8 mouse cellular contexts compared by ENCODE assay signal in genomic region chr17:46644916-46645475, GRCm38 (mm10). TPM values are rescaled to one million over a fixed set of nuclear protein-coding genes. Genes with fewer than 3 reads are reported as not detected.
DNase-seq lines count a peak whose midpoint lies in the region; ATAC-seq and TF ChIP-seq lines count a peak whose summit lies in the region.

No protein-coding gene starts in this region.

- H3K79me2 ChIP-seq in C2C12 (ENCODE audit: control insufficient read depth, insufficient read depth): peaks cover 15% of the 10 kb centered on the region

- no peaks in the 10 kb centered on the region for H3K27me3 ChIP-seq in C2C12 (ENCODE audit: control insufficient read depth, insufficient read depth, insufficient read length)
- no peaks in the 10 kb centered on the region for H3K27me3 ChIP-seq in embryonic facial prominence, embryonic 12.5 days
- H3K27me3 ChIP-seq in hindbrain, embryonic 11.5 days (ENCODE audit: control insufficient read depth, insufficient read depth, low read length): no peaks in the 10 kb centered on the region
- H3K27me3 ChIP-seq in limb, embryonic 14.5 days (ENCODE audit: control insufficient read depth, insufficient read depth, low read length): no peaks in the 10 kb centered on the region
- H3K27me3 ChIP-seq in midbrain, embryonic 15.5 days (replicated peaks): no peaks in the 10 kb centered on the region

- no peak for TF ChIP-seq POLR2A in limb, embryonic 14.5 days (IDR thresholded peaks at IDR 0.05; ENCODE audit: borderline replicate concordance, extremely low read depth, insufficient read depth, insufficient read length)

- peak; percentile 73 for DNase-seq in Muller cell, postnatal 12 days (ENCODE audit: inconsistent ontology term)
- no peak for DNase-seq in hindbrain, embryonic 11.5 days (ENCODE audit: low spot score)
- no peak for DNase-seq in limb, embryonic 14.5 days (ENCODE audit: low spot score)
- DNase-seq in thymus, postnatal 0 days (ENCODE audit: low spot score): no peak

- 13% methylated on average over 11 of the region's 11 CpGs for WGBS in embryonic facial prominence, embryonic 12.5 days
- WGBS in hindbrain, embryonic 11.5 days: 17% methylated on average over 11 of the region's 11 CpGs
- WGBS in limb, embryonic 14.5 days: 6% methylated on average over 11 of the region's 11 CpGs
- 7% methylated on average over 11 of the region's 11 CpGs for WGBS in midbrain, embryonic 15.5 days

- peak overlapping the region; percentile 83 for H3K4me2 ChIP-seq in embryonic facial prominence, embryonic 12.5 days (replicated peaks)
- peak overlapping the region; percentile 64 for H3K4me2 ChIP-seq in hindbrain, embryonic 11.5 days (replicated peaks; ENCODE audit: low read depth, low read length)
- peak overlapping the region; percentile 90 for H3K4me2 ChIP-seq in limb, embryonic 14.5 days (replicated peaks; ENCODE audit: low read depth, low read length, severe bottlenecking)
- peak overlapping the region; percentile 70 for H3K4me2 ChIP-seq in midbrain, embryonic 15.5 days

- TF ChIP-seq CTCF in C2C12 (IDR thresholded peaks at IDR 0.05; ENCODE audit: control insufficient read depth, insufficient read depth, insufficient read length): no peak

- peak overlapping the region; percentile 71 for H3K4me3 ChIP-seq in C2C12 (ENCODE audit: insufficient read depth, poor library complexity, severe bottlenecking)
- peak overlapping the region; percentile 78 for H3K4me3 ChIP-seq in embryonic facial prominence, embryonic 12.5 days
- H3K4me3 ChIP-seq in hindbrain, embryonic 11.5 days (ENCODE audit: low read depth, low read length): peak overlapping the region; percentile 59
- peak overlapping the region; percentile 82 for H3K4me3 ChIP-seq in limb, embryonic 14.5 days (replicated peaks; ENCODE audit: low read length)
- H3K4me3 ChIP-seq in midbrain, embryonic 15.5 days: peak overlapping the region; percentile 72

- H3K4me1 ChIP-seq in embryonic facial prominence, embryonic 12.5 days: peaks cover 25% of the 10 kb centered on the region
- 0 out of 2 replicates have a peak, but pooled peaks cover 2% of the 10 kb centered on the region for H3K4me1 ChIP-seq in hindbrain, embryonic 11.5 days (replicated peaks; ENCODE audit: control insufficient read depth, insufficient read depth, low read length)
- H3K4me1 ChIP-seq in limb, embryonic 14.5 days (ENCODE audit: control insufficient read depth, insufficient read depth, low read length): peaks cover 11% of the 10 kb centered on the region
- H3K4me1 ChIP-seq in midbrain, embryonic 15.5 days: peaks cover 35% of the 10 kb centered on the region

- H3K79me3 ChIP-seq in C2C12 (ENCODE audit: low read depth): peaks cover 9% of the 10 kb centered on the region

- H3ac ChIP-seq in C2C12 (ENCODE audit: control insufficient read depth, insufficient read length, low read depth): peak overlapping the region; percentile 73

- 0 out of 2 replicates have a peak overlapping the region, but pooled peaks have one; percentile 24 for H3K27ac ChIP-seq in embryonic facial prominence, embryonic 12.5 days
- H3K27ac ChIP-seq in hindbrain, embryonic 11.5 days (ENCODE audit: low read depth, low read length): no peak overlapping the region
- no peak overlapping the region; the same call in 1 of the 2 replicates for H3K27ac ChIP-seq in limb, embryonic 14.5 days (replicated peaks; ENCODE audit: low read depth, low read length)
- H3K27ac ChIP-seq in midbrain, embryonic 15.5 days: peak overlapping the region; percentile 61

- H3K36me3 ChIP-seq in C2C12 (ENCODE audit: control insufficient read depth, insufficient read depth): peaks cover 14% of the 10 kb centered on the region
- peaks cover 35% of the 10 kb centered on the region for H3K36me3 ChIP-seq in embryonic facial prominence, embryonic 12.5 days
- 0 out of 2 replicates have a peak, but pooled peaks cover 4% of the 10 kb centered on the region for H3K36me3 ChIP-seq in hindbrain, embryonic 11.5 days (ENCODE audit: control insufficient read depth, insufficient read depth, low read length)
- H3K36me3 ChIP-seq in limb, embryonic 14.5 days (ENCODE audit: control insufficient read depth, insufficient read depth, low read length): peaks cover 28% of the 10 kb centered on the region
- peaks cover 18% of the 10 kb centered on the region for H3K36me3 ChIP-seq in midbrain, embryonic 15.5 days (replicated peaks)

- ATAC-seq in embryonic facial prominence, embryonic 12.5 days (ENCODE audit: insufficient number of reproducible peaks, insufficient read depth, low FRiP score, low TSS enrichment): no peak
- ATAC-seq in hindbrain, embryonic 11.5 days (ENCODE audit: low FRiP score): 0 out of 2 replicates have a peak, but pooled peaks have one; percentile 8
- ATAC-seq in limb, embryonic 14.5 days (ENCODE audit: low FRiP score, low read depth): no peak
- ATAC-seq in midbrain, embryonic 15.5 days (replicated peaks): no peak
- no peak for ATAC-seq in granulocyte monocyte progenitor cell, adult 5-6 weeks (replicated peaks; ENCODE audit: poor library complexity, severe bottlenecking)

- peak overlapping the region; percentile 67 for H3K9ac ChIP-seq in embryonic facial prominence, embryonic 12.5 days
- peak overlapping the region; percentile 57 for H3K9ac ChIP-seq in hindbrain, embryonic 11.5 days (ENCODE audit: low read depth, low read length)
- peak overlapping the region; percentile 69 for H3K9ac ChIP-seq in limb, embryonic 14.5 days (ENCODE audit: low read depth, low read length, severe bottlenecking)
- H3K9ac ChIP-seq in midbrain, embryonic 15.5 days: peak overlapping the region; percentile 54

- no peaks in the 10 kb centered on the region for H3K9me3 ChIP-seq in embryonic facial prominence, embryonic 12.5 days
- no peaks in the 10 kb centered on the region for H3K9me3 ChIP-seq in hindbrain, embryonic 11.5 days (ENCODE audit: control insufficient read depth, low read length)
- H3K9me3 ChIP-seq in limb, embryonic 14.5 days (ENCODE audit: control insufficient read depth, low read length): no peaks in the 10 kb centered on the region
- no peaks in the 10 kb centered on the region for H3K9me3 ChIP-seq in midbrain, embryonic 15.5 days

RNA-seq across cellular contexts. Expression of gene Klc4, which starts 0.8 kb away (rescaled TPM):
- polyA plus RNA-seq in C2C12 (2012; fragmentation: generic; extraction: Trizol): 7.8 TPM
- 28.5 and 29.8 TPM in 2 replicates for polyA plus RNA-seq in embryonic facial prominence, embryonic 12.5 days (2016; fragmentation: Nextera tagmentation; extraction: Ambion mirVana)
- polyA plus RNA-seq in hindbrain, embryonic 11.5 days (2014; fragmentation: Nextera tagmentation; extraction: Ambion mirVana): 22.7 and 29.8 TPM in 2 replicates
- 19.5 and 20.4 TPM in 2 replicates for polyA plus RNA-seq in limb, embryonic 14.5 days (2012; rRNA removed)
- 19.3 and 21.5 TPM in 2 replicates for polyA plus RNA-seq in limb, embryonic 14.5 days (2014; fragmentation: Nextera tagmentation; extraction: Ambion mirVana)
- 42.5 and 44.5 TPM in 2 replicates for polyA plus RNA-seq in midbrain, embryonic 15.5 days (2015; fragmentation: Nextera tagmentation; extraction: Ambion mirVana)
- 5.6 and 8.5 TPM in 2 replicates for total RNA-seq in granulocyte monocyte progenitor cell, adult 5-6 weeks (2014; fragmentation: Nextera tagmentation)
- total RNA-seq in granulocyte monocyte progenitor cell, adult 5-6 weeks (2017): 7.9 and 11.5 TPM in 2 replicates
- 17.7 and 18.4 TPM in 2 replicates for polyA plus RNA-seq in thymus, postnatal 0 days (2015; fragmentation: Nextera tagmentation; extraction: Ambion mirVana)

RNA-seq across cellular contexts. Expression of gene Mrpl2, which starts 1.0 kb away (rescaled TPM):
- 151 TPM for polyA plus RNA-seq in C2C12 (2012; fragmentation: generic; extraction: Trizol)
- 98.1 and 102 TPM in 2 replicates for polyA plus RNA-seq in embryonic facial prominence, embryonic 12.5 days (2016; fragmentation: Nextera tagmentation; extraction: Ambion mirVana)
- polyA plus RNA-seq in hindbrain, embryonic 11.5 days (2014; fragmentation: Nextera tagmentation; extraction: Ambion mirVana): 94.8 and 95.2 TPM in 2 replicates
- 68.0 and 91.1 TPM in 2 replicates for polyA plus RNA-seq in limb, embryonic 14.5 days (2012; rRNA removed)
- polyA plus RNA-seq in limb, embryonic 14.5 days (2014; fragmentation: Nextera tagmentation; extraction: Ambion mirVana): 103 and 113 TPM in 2 replicates
- 60.6 and 74.5 TPM in 2 replicates for polyA plus RNA-seq in midbrain, embryonic 15.5 days (2015; fragmentation: Nextera tagmentation; extraction: Ambion mirVana)
- total RNA-seq in granulocyte monocyte progenitor cell, adult 5-6 weeks (2014; fragmentation: Nextera tagmentation): 106 and 113 TPM in 2 replicates
- 103 and 133 TPM in 2 replicates for total RNA-seq in granulocyte monocyte progenitor cell, adult 5-6 weeks (2017)
- polyA plus RNA-seq in thymus, postnatal 0 days (2015; fragmentation: Nextera tagmentation; extraction: Ambion mirVana): 110 and 113 TPM in 2 replicates

RNA-seq across cellular contexts. Expression of gene Cul7, which starts 5.1 kb away (rescaled TPM):
- 49.4 TPM for polyA plus RNA-seq in C2C12 (2012; fragmentation: generic; extraction: Trizol)
- polyA plus RNA-seq in embryonic facial prominence, embryonic 12.5 days (2016; fragmentation: Nextera tagmentation; extraction: Ambion mirVana): 57.3 and 61.1 TPM in 2 replicates
- polyA plus RNA-seq in hindbrain, embryonic 11.5 days (2014; fragmentation: Nextera tagmentation; extraction: Ambion mirVana): 25.9 and 30.5 TPM in 2 replicates
- 135 and 149 TPM in 2 replicates for polyA plus RNA-seq in limb, embryonic 14.5 days (2012; rRNA removed)
- polyA plus RNA-seq in limb, embryonic 14.5 days (2014; fragmentation: Nextera tagmentation; extraction: Ambion mirVana): 52.6 and 58.2 TPM in 2 replicates
- polyA plus RNA-seq in midbrain, embryonic 15.5 days (2015; fragmentation: Nextera tagmentation; extraction: Ambion mirVana): 44.7 and 46.3 TPM in 2 replicates
- 16.8 and 21.6 TPM in 2 replicates for total RNA-seq in granulocyte monocyte progenitor cell, adult 5-6 weeks (2014; fragmentation: Nextera tagmentation)
- total RNA-seq in granulocyte monocyte progenitor cell, adult 5-6 weeks (2017): 10.0 and 13.2 TPM in 2 replicates
- 14.0 and 16.0 TPM in 2 replicates for polyA plus RNA-seq in thymus, postnatal 0 days (2015; fragmentation: Nextera tagmentation; extraction: Ambion mirVana)

RNA-seq across cellular contexts. Expression of gene Ptk7, which starts 15.7 kb away (rescaled TPM):
- 26.1 TPM for polyA plus RNA-seq in C2C12 (2012; fragmentation: generic; extraction: Trizol)
- polyA plus RNA-seq in embryonic facial prominence, embryonic 12.5 days (2016; fragmentation: Nextera tagmentation; extraction: Ambion mirVana): 130 and 134 TPM in 2 replicates
- polyA plus RNA-seq in hindbrain, embryonic 11.5 days (2014; fragmentation: Nextera tagmentation; extraction: Ambion mirVana): 16.0 and 21.5 TPM in 2 replicates
- 89.4 and 116 TPM in 2 replicates for polyA plus RNA-seq in limb, embryonic 14.5 days (2012; rRNA removed)
- polyA plus RNA-seq in limb, embryonic 14.5 days (2014; fragmentation: Nextera tagmentation; extraction: Ambion mirVana): 73.8 and 84.6 TPM in 2 replicates
- polyA plus RNA-seq in midbrain, embryonic 15.5 days (2015; fragmentation: Nextera tagmentation; extraction: Ambion mirVana): 33.6 and 34.8 TPM in 2 replicates
- total RNA-seq in granulocyte monocyte progenitor cell, adult 5-6 weeks (2014; fragmentation: Nextera tagmentation): 3.6 and 4.3 TPM in 2 replicates
- total RNA-seq in granulocyte monocyte progenitor cell, adult 5-6 weeks (2017): 3.7 and 3.8 TPM in 2 replicates
- 24.7 and 25.1 TPM in 2 replicates for polyA plus RNA-seq in thymus, postnatal 0 days (2015; fragmentation: Nextera tagmentation; extraction: Ambion mirVana)

RNA-seq across cellular contexts. Expression of gene Rrp36, which starts 29.2 kb away (rescaled TPM):
- 45.8 TPM for polyA plus RNA-seq in C2C12 (2012; fragmentation: generic; extraction: Trizol)
- polyA plus RNA-seq in embryonic facial prominence, embryonic 12.5 days (2016; fragmentation: Nextera tagmentation; extraction: Ambion mirVana): 62.6 and 67.6 TPM in 2 replicates
- 57.9 and 58.4 TPM in 2 replicates for polyA plus RNA-seq in hindbrain, embryonic 11.5 days (2014; fragmentation: Nextera tagmentation; extraction: Ambion mirVana)
- polyA plus RNA-seq in limb, embryonic 14.5 days (2012; rRNA removed): 47.2 and 48.5 TPM in 2 replicates
- polyA plus RNA-seq in limb, embryonic 14.5 days (2014; fragmentation: Nextera tagmentation; extraction: Ambion mirVana): 36.8 and 52.4 TPM in 2 replicates
- polyA plus RNA-seq in midbrain, embryonic 15.5 days (2015; fragmentation: Nextera tagmentation; extraction: Ambion mirVana): 49.9 and 50.8 TPM in 2 replicates
- total RNA-seq in granulocyte monocyte progenitor cell, adult 5-6 weeks (2014; fragmentation: Nextera tagmentation): 15.7 and 21.3 TPM in 2 replicates
- 48.2 and 66.9 TPM in 2 replicates for total RNA-seq in granulocyte monocyte progenitor cell, adult 5-6 weeks (2017)
- polyA plus RNA-seq in thymus, postnatal 0 days (2015; fragmentation: Nextera tagmentation; extraction: Ambion mirVana): 53.2 and 68.6 TPM in 2 replicates

Comparison
In these comparisons a context has a peak if more than half of its experiments do, and no peak if none do; other contexts are left out.
1. H3K27ac ChIP-seq: peak in embryonic facial prominence, embryonic 12.5 days (single experiment) and midbrain, embryonic 15.5 days (single experiment); none in hindbrain, embryonic 11.5 days (single experiment) and limb, embryonic 14.5 days (single experiment).
2. Peak in every context shown above with its lines, with median percentiles within 50 percentile points of each other: H3K4me3 ChIP-seq, H3K4me2 ChIP-seq and H3K9ac ChIP-seq.